Mouse (Mus musculus) megakaryocyte, embryonic 14.5 days (primary cell): ENCODE results near the gene 4930430F08Rik.

Experiments
- FLI1 ChIP-seq: IDR thresholded peaks from 2 replicates; pipeline ENCODE4 v1.6.1; 2012; ENCODE audit warnings: low read length, inconsistent platforms, mixed read lengths
- GATA1 ChIP-seq: IDR thresholded peaks from 3 replicates; pipeline ENCODE4 v1.6.1; 2012; ENCODE audit warnings: mixed read lengths, low read length, inconsistent platforms, borderline replicate concordance

GRCm38 (mm10) chr10:100575294-100575693, 14.9 kb downstream of the 4930430F08Rik start:
- TF ChIP-seq GATA1 (no peak), FLI1 (no peak)
